Comparison of ENCODE assay signal across 8 mouse cellular contexts in genomic region chr5:35574653-35575599, GRCm38 (mm10). TPM values are rescaled to one million over a fixed set of nuclear protein-coding genes. Genes with fewer than 3 reads are reported as not detected.
DNase-seq lines count a peak whose midpoint lies in the region; ATAC-seq lines count a peak whose summit lies in the region.

Trmt44 (minus strand) TSS chr5:35575070.

- H3K79me2 ChIP-seq in macrophage (ENCODE audit: inconsistent target) = peaks cover 12% of the 10 kb centered on the region

- H3K4me1 ChIP-seq in hindbrain, embryonic 16.5 days (ENCODE audit: control insufficient read depth, insufficient read depth, low read depth, low read length) = peaks cover 12% of the 10 kb centered on the region

- peaks cover 8% of the 10 kb centered on the region for H3K36me3 ChIP-seq in hindbrain, embryonic 16.5 days (ENCODE audit: control insufficient read depth, insufficient read depth, low read length)
- H3K36me3 ChIP-seq in macrophage (ENCODE audit: inconsistent target) = peaks cover 31% of the 10 kb centered on the region

- DNase-seq in R1 (ENCODE audit: low read depth, low spot score) = peak; percentile 92
- DNase-seq in cerebellum, postnatal 25 days = peak; percentile 96
- peak; percentile 93 to 96 for DNase-seq in frontal cortex, postnatal 36 days (ENCODE audit: low spot score in 2 of 2)
- DNase-seq in left cerebral cortex, adult 18-20 months (ENCODE audit: low spot score in 2 of 2) = peak; percentile 95
- peak; percentile 97 for DNase-seq in right cerebral cortex, adult 18-20 months
- peak; percentile 68 for DNase-seq in urinary bladder, postnatal 10 days (ENCODE audit: low spot score)

- H3K9ac ChIP-seq in hindbrain, embryonic 16.5 days (ENCODE audit: low read depth, low read length) = peak within 1 kb of the TSS; percentile 91

- no peaks in the 10 kb centered on the region for H3K9me3 ChIP-seq in hindbrain, embryonic 16.5 days (ENCODE audit: control insufficient read depth, low read length)

- WGBS in hindbrain, embryonic 16.5 days = 4% methylated on average over 55 of the region's 56 CpGs
- WGBS in macrophage (ENCODE audit: missing documents) = 4% methylated on average over 53 of the region's 56 CpGs

- no peaks in the 10 kb centered on the region for H3K27me3 ChIP-seq in hindbrain, embryonic 16.5 days (replicated peaks; ENCODE audit: control insufficient read depth, insufficient read depth, low read length)

- peak within 1 kb of the TSS; percentile 97 for H3K4me3 ChIP-seq in hindbrain, embryonic 16.5 days (ENCODE audit: low read length)
- H3K4me3 ChIP-seq in macrophage (ENCODE audit: inconsistent target) = peak within 1 kb of the TSS; percentile 85

- ATAC-seq in hindbrain, embryonic 16.5 days = peak; percentile 98

- H3K4me2 ChIP-seq in hindbrain, embryonic 16.5 days (ENCODE audit: low read length) = peak within 1 kb of the TSS; percentile 97

- H3K27ac ChIP-seq in hindbrain, embryonic 16.5 days (ENCODE audit: low read depth, low read length) = peak within 1 kb of the TSS; percentile 84
- H3K27ac ChIP-seq in macrophage = peak within 1 kb of the TSS; percentile 76

RNA-seq across cellular contexts. Expression of gene Trmt44, which starts in this region (rescaled TPM):
- polyA plus RNA-seq in hindbrain, embryonic 16.5 days (2015; fragmentation: Nextera tagmentation; extraction: Ambion mirVana) = 6.2 and 6.4 TPM in 2 replicates
- 1 to 10 TPM; 9.0 to 9.7 TPM for total RNA-seq in left cerebral cortex, adult 18-20 months (2021)
- 10 to 100 TPM; 15.1 to 53.2 (median 34.9) TPM for total RNA-seq in macrophage (2018; cell fraction: chromatin; rRNA removed)
- 1 to 10 TPM; 1.8 to 5.2 (median 3.1) TPM for total RNA-seq in macrophage (2018; cell fraction: cytosol; rRNA removed)
- 10 to 100 TPM in 23 of 26 experiments, 1 to 10 TPM in 3; 8.7 to 34.6 (median 17.7) TPM for total RNA-seq in macrophage (2018; cell fraction: nucleus; rRNA removed)
- 1.7 to 3.3 TPM (median 3.0 TPM) in 3 replicates for polyA plus RNA-seq in macrophage (2018)

Comparison
In these comparisons a context has a peak if more than half of its experiments do, and no peak if none do; other contexts are left out.
1. Peak in every context shown above with its lines: DNase-seq, ATAC-seq, H3K4me3 ChIP-seq and H3K27ac ChIP-seq.